8 mouse cellular contexts compared by ENCODE assay signal in the genomic region with DNA sequence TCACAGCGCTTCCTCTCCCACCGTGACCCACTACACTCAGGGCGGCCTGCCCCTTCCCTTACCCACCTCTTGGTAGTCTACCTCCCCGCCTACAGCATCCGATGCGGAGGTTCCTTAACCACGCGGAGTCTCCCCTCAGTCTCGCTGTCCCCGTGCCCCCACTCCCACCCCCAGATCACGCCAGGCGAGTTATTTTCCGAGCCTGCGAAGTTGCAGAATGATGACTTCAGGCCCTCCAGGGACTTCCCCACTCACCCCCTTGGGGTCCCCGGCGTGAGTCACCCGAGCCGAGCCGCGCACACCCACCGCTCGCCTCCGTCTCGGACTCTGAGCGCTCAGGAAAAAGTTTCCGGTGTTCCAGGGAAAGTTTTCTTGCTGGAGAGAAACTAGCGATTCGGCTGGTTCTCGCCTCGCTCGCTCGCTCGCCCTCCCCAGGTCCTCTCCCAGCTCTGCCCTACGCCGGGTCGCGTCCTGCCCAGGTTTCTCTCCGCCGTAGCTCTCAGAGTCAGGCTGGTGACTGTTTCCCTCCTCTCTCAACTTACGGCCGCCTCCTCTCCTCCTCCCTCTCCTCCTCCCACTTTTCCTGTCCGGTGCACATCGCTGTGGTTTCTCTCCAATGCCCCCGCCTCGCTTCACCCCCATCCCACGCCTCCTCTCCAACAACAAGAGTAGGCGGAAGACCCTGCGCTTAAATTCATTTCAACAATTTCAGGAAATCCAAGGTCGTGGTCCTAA.
DNase-seq lines count a peak whose midpoint lies in the region; ATAC-seq and TF ChIP-seq lines count a peak whose summit lies in the region.

No protein-coding gene starts in this region.

- H3K9ac ChIP-seq in intestine, postnatal 0 days (ENCODE audit: low read depth, low read length) = peak overlapping the region; percentile 62
- H3K9ac ChIP-seq in neural tube, embryonic 14.5 days (replicated peaks; ENCODE audit: low read depth, low read length) = no peak overlapping the region

- DNase-seq in heart, adult 18-20 months = peak; percentile 59 to 60
- peak; percentile 56 for DNase-seq in lung, adult 2 months
- DNase-seq in urinary bladder, postnatal 25 days (ENCODE audit: low spot score) = peak; percentile 16

- TF ChIP-seq POLR2A in bone marrow, adult 2 months (IDR thresholded peaks at IDR 0.05; ENCODE audit: borderline replicate concordance, control insufficient read depth, low read depth, low read length) = no peak
- TF ChIP-seq POLR2A in lung, adult 2 months (IDR thresholded peaks at IDR 0.05; ENCODE audit: borderline replicate concordance, extremely low read depth, low read depth, low read length) = peak; percentile 73; the same call in 1 of the 2 replicates

- no peaks in the 10 kb centered on the region for H3K36me3 ChIP-seq in erythroblast, embryonic 14.5 days (ENCODE audit: control insufficient read depth)
- no peaks in the 10 kb centered on the region for H3K36me3 ChIP-seq in intestine, postnatal 0 days (ENCODE audit: control insufficient read depth, insufficient read depth)
- no peaks in the 10 kb centered on the region for H3K36me3 ChIP-seq in neural tube, embryonic 14.5 days (ENCODE audit: control insufficient read depth, insufficient read depth, low read length)

- H3K4me1 ChIP-seq in erythroblast, embryonic 14.5 days (ENCODE audit: control insufficient read depth) = no peaks in the 10 kb centered on the region
- no peaks in the 10 kb centered on the region; the same call in 1 of the 2 replicates for H3K4me1 ChIP-seq in bone marrow, adult 2 months (ENCODE audit: control insufficient read depth, insufficient read depth, low read length)
- H3K4me1 ChIP-seq in intestine, postnatal 0 days (replicated peaks; ENCODE audit: control insufficient read depth, insufficient read depth, low read length) = peaks cover 3% of the 10 kb centered on the region
- peaks cover 4% of the 10 kb centered on the region; the same call in 1 of the 2 replicates for H3K4me1 ChIP-seq in lung, adult 2 months (ENCODE audit: control insufficient read depth, insufficient read depth, low read length)
- peaks cover 13% of the 10 kb centered on the region for H3K4me1 ChIP-seq in neural tube, embryonic 14.5 days (ENCODE audit: control insufficient read depth, insufficient read depth, low read length)

- no peak for TF ChIP-seq CTCF in bone marrow, adult 2 months (IDR thresholded peaks at IDR 0.05; ENCODE audit: control insufficient read depth, insufficient read depth, low read length)
- 0 out of 2 replicates have a peak, but pooled peaks have one; percentile 2 for TF ChIP-seq CTCF in intestine, postnatal 0 days (IDR thresholded peaks at IDR 0.05; ENCODE audit: low read depth)
- TF ChIP-seq CTCF in lung, adult 2 months (IDR thresholded peaks at IDR 0.05; ENCODE audit: insufficient read depth, low read length) = no peak

- H3K27me3 ChIP-seq in erythroblast, embryonic 14.5 days (ENCODE audit: control insufficient read depth) = peaks cover 28% of the 10 kb centered on the region
- 0 out of 2 replicates have a peak, but pooled peaks cover 5% of the 10 kb centered on the region for H3K27me3 ChIP-seq in intestine, postnatal 0 days (replicated peaks; ENCODE audit: control insufficient read depth, insufficient read depth, low read length)
- peaks cover 13% of the 10 kb centered on the region; the same call in 1 of the 2 replicates for H3K27me3 ChIP-seq in neural tube, embryonic 14.5 days (ENCODE audit: control insufficient read depth, insufficient read depth, low read length)

- no peak for ATAC-seq in erythroblast, adult 5-6 weeks (replicated peaks; ENCODE audit: low FRiP score, poor library complexity, severe bottlenecking)
- peak; percentile 34; the same call in 1 of the 2 replicates for ATAC-seq in intestine, postnatal 0 days
- ATAC-seq in neural tube, embryonic 14.5 days (ENCODE audit: low read depth) = peak; percentile 68

- under 1% methylated on average over 49 of the region's 49 CpGs for WGBS in bone marrow, adult 2 months
- under 1% methylated on average over 49 of the region's 49 CpGs for WGBS in intestine, postnatal 0 days
- under 1% methylated on average over 49 of the region's 49 CpGs for WGBS in lung, adult 2 months
- WGBS in neural tube, embryonic 14.5 days = under 1% methylated on average over 49 of the region's 49 CpGs

- peak overlapping the region; percentile 48 for H3K4me3 ChIP-seq in erythroblast, embryonic 14.5 days (replicated peaks)
- peak overlapping the region; percentile 33 for H3K4me3 ChIP-seq in bone marrow, adult 2 months (replicated peaks; ENCODE audit: control insufficient read depth, low read depth, low read length)
- peak overlapping the region; percentile 57 for H3K4me3 ChIP-seq in intestine, postnatal 0 days (ENCODE audit: low read depth, low read length)
- peak overlapping the region; percentile 73 for H3K4me3 ChIP-seq in lung, adult 2 months (replicated peaks; ENCODE audit: extremely low read depth, low read depth, low read length)
- peak overlapping the region; percentile 38 for H3K4me3 ChIP-seq in neural tube, embryonic 14.5 days (ENCODE audit: low read depth, low read length)

- H3K9me3 ChIP-seq in erythroblast, embryonic 14.5 days (ENCODE audit: control insufficient read depth, low read length) = no peaks in the 10 kb centered on the region
- no peaks in the 10 kb centered on the region for H3K9me3 ChIP-seq in intestine, postnatal 0 days (ENCODE audit: control insufficient read depth)
- no peaks in the 10 kb centered on the region for H3K9me3 ChIP-seq in neural tube, embryonic 14.5 days (ENCODE audit: control insufficient read depth, low read length)

- no peak overlapping the region; the same call in 1 of the 2 replicates for H3K27ac ChIP-seq in bone marrow, adult 2 months (ENCODE audit: control insufficient read depth, insufficient read depth, low read depth, low read length, poor library complexity)
- peak overlapping the region; percentile 74 for H3K27ac ChIP-seq in intestine, postnatal 0 days (ENCODE audit: low read depth, low read length)
- H3K27ac ChIP-seq in neural tube, embryonic 14.5 days (ENCODE audit: low read depth, low read length) = no peak overlapping the region

- H3K4me2 ChIP-seq in intestine, postnatal 0 days (replicated peaks; ENCODE audit: low read depth) = peak overlapping the region; percentile 87
- H3K4me2 ChIP-seq in neural tube, embryonic 14.5 days (ENCODE audit: low read depth, low read length) = peak overlapping the region; percentile 61
